Mouse (Mus musculus): ENCODE measurements at regions not wholly inside any gene's neighbourhood (a gene's known extent, or its start where the extent isn't known, plus 50 kb on each side); places are given as distances from the start of the nearest gene placed in this dataset.
A peak's percentile ranks its signal among the peaks of the same experiment; 100 is the strongest.

- no peak overlapping the region for H3K9ac ChIP-seq (ENCODE audit: control insufficient read depth, low read depth, low read length, poor library complexity, severe bottlenecking)
- no peaks in the 10 kb centered on the region for H3K9me3 ChIP-seq (replicated peaks; ENCODE audit: insufficient read depth, low read length)
- H3K36me3 ChIP-seq (ENCODE audit: control insufficient read depth in 1 of 2, insufficient read depth in 2 of 2, low read length in 2 of 2), result no peaks in the 10 kb centered on the region
- DNase-seq (ENCODE audit: low read depth, low spot score), result no peak
- H3K79me2 ChIP-seq (ENCODE audit: control insufficient read depth, insufficient read depth, low read length, poor library complexity), result no peaks in the 10 kb centered on the region
- H3K4me3 ChIP-seq (ENCODE audit: control insufficient read depth in 1 of 2, insufficient read depth in 1 of 2, low read depth in 2 of 2, low read length in 2 of 2), result no peak overlapping the region
- no peak for TF ChIP-seq TAL1 (IDR thresholded peaks at IDR 0.05; ENCODE audit: low read length)
- TF ChIP-seq MAFK (IDR thresholded peaks at IDR 0.05; ENCODE audit: borderline replicate concordance, low read depth, low read length), result no peak
- no peak for TF ChIP-seq MAX (IDR thresholded peaks at IDR 0.05; ENCODE audit: low read length)
- no peak for TF ChIP-seq RAD21 (IDR thresholded peaks at IDR 0.05; ENCODE audit: low read depth, low read length)
- TF ChIP-seq KAT2A (conservative IDR thresholded peaks at IDR 0.05; ENCODE audit: low read depth, low read length), result no peak
- TF ChIP-seq E2F4 (IDR thresholded peaks at IDR 0.05; ENCODE audit: borderline replicate concordance, low read depth, low read length), result no peak
- TF ChIP-seq MAZ (IDR thresholded peaks at IDR 0.05; ENCODE audit: low read depth, low read length), result no peak
- no peak for TF ChIP-seq ZC3H11A (IDR thresholded peaks at IDR 0.05; ENCODE audit: low read depth, low read length)
- no peak for TF ChIP-seq CTCF (IDR thresholded peaks at IDR 0.05 in 2 of 3, conservative IDR thresholded peaks at IDR 0.05 in 1 of 3; ENCODE audit: control insufficient read depth in 1 of 3, insufficient read depth in 1 of 3, low read depth in 2 of 3, low read length in 3 of 3, poor library complexity in 1 of 3, severe bottlenecking in 1 of 3)
- TF ChIP-seq SMC3 (IDR thresholded peaks at IDR 0.05; ENCODE audit: low read depth, low read length), result no peak
- no peak for TF ChIP-seq MEF2A (IDR thresholded peaks at IDR 0.05; ENCODE audit: extremely low read depth, insufficient replicate concordance, low read depth, low read length, poor library complexity, severe bottlenecking)
- no peak for TF ChIP-seq USF1 (IDR thresholded peaks at IDR 0.05; ENCODE audit: low read depth, low read length)
- TF ChIP-seq CHD1 (IDR thresholded peaks at IDR 0.05; ENCODE audit: low read depth, low read length), result no peak
- TF ChIP-seq RCOR1 (IDR thresholded peaks at IDR 0.05; ENCODE audit: low read depth, low read length), result no peak
- no peak for TF ChIP-seq ELF1 (IDR thresholded peaks at IDR 0.05; ENCODE audit: low read depth, low read length)
- TF ChIP-seq POLR2A (IDR thresholded peaks at IDR 0.05; ENCODE audit: control insufficient read depth in 1 of 2, insufficient read depth in 1 of 2, low read depth in 1 of 2, low read length in 2 of 2, poor library complexity in 1 of 2), result no peak
- no peak for TF ChIP-seq MXI1 (IDR thresholded peaks at IDR 0.05; ENCODE audit: low read depth, low read length)
- no peaks in the 10 kb centered on the region for H3K27me3 ChIP-seq (ENCODE audit: control insufficient read depth in 1 of 2, insufficient read depth in 2 of 2, low read length in 2 of 2)
- no peaks in the 10 kb centered on the region for H3K4me1 ChIP-seq (ENCODE audit: control insufficient read depth in 1 of 2, insufficient read depth in 2 of 2, low read length in 2 of 2)
- H3K27ac ChIP-seq (ENCODE audit: control insufficient read depth, low read depth, low read length), result no peak overlapping the region
These were observed 95.9 kb upstream of the Itga4 start for GRCm38 (mm10) chr2:79159336-79159735.

- H3K27me3 ChIP-seq (ENCODE audit: control insufficient read depth in 1 of 2, insufficient read depth in 2 of 2, low read length in 2 of 2), result no peaks in the 10 kb centered on the region
- H3K4me1 ChIP-seq (ENCODE audit: control insufficient read depth in 1 of 2, insufficient read depth in 2 of 2, low read length in 2 of 2), result peaks cover 5 to 14% of the 10 kb centered on the region in 2 experiments; a peak in 3 of 4 replicates
- TF ChIP-seq SMC3 (IDR thresholded peaks at IDR 0.05; ENCODE audit: low read depth, low read length), result no peak
- peak; percentile 25; the same call in 1 of the 2 replicates for TF ChIP-seq JUND (IDR thresholded peaks at IDR 0.05; ENCODE audit: low read depth, low read length)
- TF ChIP-seq SIN3A (IDR thresholded peaks at IDR 0.05; ENCODE audit: low read length), result peak; percentile 77
- peak; percentile 72 for TF ChIP-seq MXI1 (IDR thresholded peaks at IDR 0.05; ENCODE audit: low read depth, low read length)
- peak; percentile 100 for TF ChIP-seq GATA1 (IDR thresholded peaks at IDR 0.05; ENCODE audit: low read depth, low read length)
- peak; percentile 18; the same call in 1 of the 2 replicates for TF ChIP-seq E2F4 (IDR thresholded peaks at IDR 0.05; ENCODE audit: borderline replicate concordance, low read depth, low read length)
- no peak; the same call in 1 of the 2 replicates for TF ChIP-seq MAFK (IDR thresholded peaks at IDR 0.05; ENCODE audit: borderline replicate concordance, low read depth, low read length)
- TF ChIP-seq KAT2A (conservative IDR thresholded peaks at IDR 0.05; ENCODE audit: low read depth, low read length), result no peak
- peak; percentile 81 for TF ChIP-seq RCOR1 (IDR thresholded peaks at IDR 0.05; ENCODE audit: low read depth, low read length)
- no peak for TF ChIP-seq POLR2AphosphoS5 (IDR thresholded peaks at IDR 0.05; ENCODE audit: borderline replicate concordance, low read depth, low read length)
- peak; percentile 92 for TF ChIP-seq ETS1 (IDR thresholded peaks at IDR 0.05; ENCODE audit: low read depth, low read length)
- TF ChIP-seq NELFE (IDR thresholded peaks at IDR 0.05; ENCODE audit: low read depth, low read length), result peak; percentile 45
- TF ChIP-seq CHD1 (IDR thresholded peaks at IDR 0.05; ENCODE audit: low read depth, low read length), result 0 out of 2 replicates have a peak, but pooled peaks have one; percentile 46
- TF ChIP-seq POLR2A (IDR thresholded peaks at IDR 0.05; ENCODE audit: control insufficient read depth in 1 of 2, insufficient read depth in 1 of 2, low read depth in 1 of 2, low read length in 2 of 2, poor library complexity in 1 of 2), result peak in 1 of 2 experiments; percentile 24; a peak in 1 of 4 replicates
- TF ChIP-seq TCF12 (IDR thresholded peaks at IDR 0.05; ENCODE audit: low read depth, low read length), result peak; percentile 95
- TF ChIP-seq ELF1 (IDR thresholded peaks at IDR 0.05; ENCODE audit: low read depth, low read length), result 0 out of 2 replicates have a peak, but pooled peaks have one; percentile 26
- no peak for TF ChIP-seq UBTF (IDR thresholded peaks at IDR 0.05; ENCODE audit: borderline replicate concordance, insufficient read depth, low read depth, low read length)
- TF ChIP-seq RAD21 (IDR thresholded peaks at IDR 0.05; ENCODE audit: low read depth, low read length), result no peak; the same call in 1 of the 2 replicates
- no peak for TF ChIP-seq ZKSCAN1 (IDR thresholded peaks at IDR 0.05; ENCODE audit: low read depth, low read length)
- TF ChIP-seq GABPA (IDR thresholded peaks at IDR 0.05; ENCODE audit: low read depth, low read length), result no peak
These were observed 82.0 kb upstream of the Itga4 start for GRCm38 (mm10) chr2:79172967-79173919.

More at GRCm38 (mm10) chr2:79172967-79173919, 82.0 kb upstream of the Itga4 start:
- H3K79me2 ChIP-seq (ENCODE audit: control insufficient read depth, insufficient read depth, low read length, poor library complexity), result no peaks in the 10 kb centered on the region
- DNase-seq (ENCODE audit: low read depth, low spot score), result peak; percentile 89
- peak overlapping the region; percentile 41 to 49 for H3K4me3 ChIP-seq (ENCODE audit: control insufficient read depth in 1 of 2, insufficient read depth in 1 of 2, low read depth in 2 of 2, low read length in 2 of 2)
- H3K27ac ChIP-seq (ENCODE audit: control insufficient read depth, low read depth, low read length), result peak overlapping the region; percentile 96
- H3K9ac ChIP-seq (ENCODE audit: control insufficient read depth, low read depth, low read length, poor library complexity, severe bottlenecking), result peak overlapping the region; percentile 42
- H3K9me3 ChIP-seq (replicated peaks; ENCODE audit: insufficient read depth, low read length), result no peaks in the 10 kb centered on the region
- peaks cover 0 to 17% of the 10 kb centered on the region in 2 experiments; a peak in 2 of 4 replicates for H3K36me3 ChIP-seq (ENCODE audit: control insufficient read depth in 1 of 2, insufficient read depth in 2 of 2, low read length in 2 of 2)

Measured in MEL (cell line).